Mouse (Mus musculus) cerebellum, postnatal 4 days (tissue): Measurements from ENCODE around the gene Dop1a.
"Not testable (repeated sequence)": the region's sequence is repeated elsewhere in the genome, so short reads cannot be mapped to it uniquely, and the experiment has no call there.

Source experiments
- DNase-seq, 2 experiments: peaks; one replicate each; pipeline ENCODE4 v3.0.0; 2022; ENCODE audit warnings: low spot score in 2 of 2, mixed read lengths in 1 of 2

The Dop1a gene

GRCm38 (mm10) chr9:86575178-86575577 lies 108.2 kb downstream of the Dop1a start:
- DNase-seq, result no peak

- no peak for DNase-seq
Observed at GRCm38 (mm10) chr9:86579657-86580056, 112.7 kb downstream of the Dop1a start.

- DNase-seq, result peak; percentile 56 to 59
Observed at GRCm38 (mm10) chr9:86583740-86584139, 116.8 kb downstream of the Dop1a start.

DNA sequence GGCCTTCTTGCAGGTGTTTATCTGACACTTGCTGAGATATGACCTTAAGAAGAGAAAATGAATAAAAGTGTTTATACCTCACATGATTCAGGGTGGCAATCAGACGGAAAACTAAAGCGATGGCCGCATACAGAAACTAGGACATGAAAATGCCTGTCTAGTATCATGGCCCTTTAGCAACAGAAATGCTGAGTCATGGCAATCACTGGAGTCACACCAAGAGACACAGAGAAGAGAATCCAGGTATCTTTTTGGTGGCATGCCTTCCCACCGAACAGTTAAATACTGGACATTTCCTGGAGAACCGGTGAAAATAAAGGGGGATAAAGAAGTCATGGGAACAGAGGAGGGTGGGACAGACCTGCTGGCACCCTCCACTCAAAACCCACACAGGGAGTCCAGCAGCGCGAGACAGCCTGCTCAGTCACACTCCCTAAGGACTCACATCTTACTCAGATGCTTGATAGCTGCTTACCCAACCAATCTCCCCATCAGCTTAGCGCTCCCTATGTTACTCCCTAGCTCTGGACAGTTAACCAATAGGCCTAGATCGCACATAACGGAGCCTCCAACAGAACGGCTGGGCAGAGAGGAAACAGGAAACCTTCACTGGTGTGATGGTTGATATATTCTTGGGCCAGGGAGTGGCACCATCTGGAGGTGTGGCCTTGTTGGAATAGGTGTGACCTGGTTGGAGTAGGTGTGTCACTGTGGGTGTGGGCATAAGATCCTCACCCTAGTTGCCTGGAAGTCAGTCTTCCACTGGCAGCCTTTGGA lies 120.3 kb downstream of the Dop1a start:
- DNase-seq, result no peak

DNA sequence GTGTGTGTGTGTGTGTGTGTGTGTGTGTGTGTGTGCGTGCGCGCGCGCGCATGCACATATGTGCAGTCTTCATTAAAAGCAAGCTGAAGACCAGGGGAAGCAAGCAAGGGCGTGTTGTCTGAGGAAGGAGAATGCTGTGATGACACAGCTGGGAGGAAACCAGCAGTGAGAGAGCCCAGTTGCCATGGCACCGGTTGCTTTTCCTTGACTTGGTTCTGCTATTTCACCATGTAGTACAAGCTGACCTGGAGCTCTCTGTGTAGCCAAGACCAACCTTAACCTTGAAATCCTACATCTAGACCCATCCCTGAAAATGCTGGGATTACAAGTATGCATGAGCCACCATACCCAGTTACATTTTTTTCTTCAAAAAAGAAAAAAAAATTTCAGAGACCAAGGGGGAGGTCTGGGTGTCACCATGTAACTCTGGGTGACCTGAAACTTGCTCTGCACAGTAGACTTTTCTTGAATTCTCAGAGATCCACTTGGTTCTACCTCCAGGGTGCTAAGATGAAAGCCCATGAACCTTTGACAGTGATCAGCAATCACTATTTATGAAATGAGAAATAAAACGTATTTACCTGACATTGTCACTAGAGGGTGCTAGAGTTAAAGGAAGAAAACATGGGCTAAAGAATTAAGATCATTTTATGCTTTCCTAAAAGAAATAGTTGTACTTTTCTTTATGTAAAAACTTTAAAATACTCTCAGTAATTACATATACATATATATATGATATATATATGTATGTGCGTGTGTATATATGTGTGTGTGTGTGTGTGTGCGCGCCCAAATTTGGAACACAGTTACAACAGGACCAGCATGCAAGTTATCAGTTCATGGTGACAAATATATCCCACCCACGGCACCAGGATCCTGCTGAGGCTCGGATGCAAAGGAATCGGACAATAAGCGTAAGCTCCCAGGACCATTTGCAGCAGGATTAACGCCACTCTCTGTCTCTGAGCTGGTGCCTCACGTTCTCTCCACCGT lies 126.0 kb downstream of the Dop1a start:
- no peak for DNase-seq

GRCm38 (mm10) chr9:86594357-86594767 lies 127.4 kb downstream of the Dop1a start:
- not testable (repeated sequence) for DNase-seq

- DNase-seq, result not testable (repeated sequence)
Observed at GRCm38 (mm10) chr9:86596983-86597382, 130.0 kb downstream of the Dop1a start.

DNA sequence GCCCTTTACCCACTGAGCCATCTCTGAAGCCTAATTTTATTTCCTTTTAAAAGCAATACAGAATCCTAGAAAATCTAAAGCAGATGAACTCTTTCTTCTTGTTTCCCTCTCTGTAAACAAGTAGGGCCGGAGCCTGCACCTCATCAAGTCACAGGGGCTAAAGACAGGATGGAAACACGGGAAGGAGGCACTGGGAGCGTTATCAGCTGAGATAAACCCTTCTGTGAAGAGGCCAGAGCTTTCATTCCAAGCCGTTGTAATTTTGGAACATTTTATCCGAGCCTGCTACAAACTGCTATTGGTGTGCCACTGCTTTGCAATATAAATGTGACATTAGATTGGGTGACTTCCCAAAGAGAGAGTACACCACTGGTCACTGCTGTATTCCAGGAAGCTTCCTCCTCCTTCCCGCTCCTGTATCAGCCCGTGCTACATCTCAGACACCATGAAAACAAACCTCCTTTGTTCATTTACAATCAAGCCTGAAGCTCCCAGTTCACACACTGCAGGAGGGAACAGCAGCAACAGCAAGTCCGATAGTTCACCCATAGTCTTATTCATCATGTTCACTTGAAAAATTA lies 132.9 kb downstream of the Dop1a start:
- no peak for DNase-seq
